Mouse (Mus musculus): Measurements from ENCODE around the gene Rps28. TPM values are rescaled to one million over a fixed set of nuclear protein-coding genes. Genes with fewer than 3 reads are reported as not detected.
"Not testable (repeated sequence)": the region's sequence is repeated elsewhere in the genome, so short reads cannot be mapped to it uniquely, and the experiment has no call there.

Rps28 gene
- polyA plus RNA-seq, 1 experiment from 2014 or later: 701 TPM

DNA sequence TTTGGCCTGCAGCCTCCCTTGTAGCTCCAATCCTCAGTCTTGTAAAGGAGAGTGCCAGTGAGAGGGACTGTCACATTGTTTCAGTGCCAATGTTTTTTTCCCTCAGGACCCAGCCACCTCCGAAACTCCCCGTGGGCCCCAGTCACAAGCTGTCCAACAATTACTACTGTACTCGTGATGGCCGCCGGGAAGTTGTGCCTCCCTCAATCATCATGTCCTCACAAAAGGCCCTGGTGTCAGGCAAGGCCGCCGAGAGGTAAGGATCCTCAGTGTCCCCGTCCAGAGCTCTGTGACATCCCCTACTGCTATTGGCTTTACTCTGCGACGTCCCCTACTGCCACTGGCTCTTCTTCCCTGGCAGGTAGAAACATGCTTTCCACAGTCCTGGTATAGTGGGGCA is 5.2 kb upstream of the Rps28 start:
- Histone ChIP-seq H3K27ac (ENCODE audit: low read depth, low read length) (no peak overlapping the region), H3K4me2 (no peak overlapping the region), H3K27me3 (ENCODE audit: control insufficient read depth, insufficient read depth, low read length) (no peaks in the 10 kb centered on the region), H3K4me1 (ENCODE audit: control insufficient read depth, insufficient read depth, low read length) (peaks cover 6% of the 10 kb centered on the region), H3K9ac (ENCODE audit: low read depth, low read length) (no peak overlapping the region), H3K9me3 (replicated peaks; ENCODE audit: control insufficient read depth, low read length) (no peaks in the 10 kb centered on the region), H3K4me3 (ENCODE audit: low read depth, low read length) (no peak overlapping the region), H3K36me3 (ENCODE audit: control insufficient read depth, insufficient read depth, low read length) (peaks cover 26% of the 10 kb centered on the region)
- ATAC-seq (replicated peaks; ENCODE audit: insufficient number of reproducible peaks, low FRiP score, low TSS enrichment): no peak
- 92% methylated on average over 10 of the region's 10 CpGs for WGBS (ENCODE audit: insufficient replicate concordance)

DNA sequence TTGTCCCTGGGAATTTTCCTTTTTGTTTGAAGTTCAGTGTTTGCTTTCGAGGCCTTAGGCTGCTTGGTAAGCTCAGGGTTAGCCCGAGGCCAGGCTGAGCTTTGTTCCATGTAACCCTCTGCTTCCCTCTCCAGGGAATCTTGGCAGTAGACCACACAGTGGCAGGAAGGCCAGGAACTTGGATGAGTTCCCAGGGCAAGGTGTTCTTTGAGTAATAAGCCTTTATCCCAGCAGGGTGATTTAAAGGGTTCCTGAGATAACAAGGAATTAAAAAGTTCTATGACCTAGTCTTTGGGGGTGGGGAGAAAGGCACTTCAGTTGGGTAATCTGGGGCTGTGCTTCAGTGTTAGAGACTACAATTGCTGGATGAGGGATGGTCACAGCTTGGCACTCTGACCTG is 4.5 kb upstream of the Rps28 start:
- Histone ChIP-seq H3K9ac (ENCODE audit: low read depth, low read length) (no peak overlapping the region), H3K27ac (ENCODE audit: low read depth, low read length) (no peak overlapping the region)

DNA sequence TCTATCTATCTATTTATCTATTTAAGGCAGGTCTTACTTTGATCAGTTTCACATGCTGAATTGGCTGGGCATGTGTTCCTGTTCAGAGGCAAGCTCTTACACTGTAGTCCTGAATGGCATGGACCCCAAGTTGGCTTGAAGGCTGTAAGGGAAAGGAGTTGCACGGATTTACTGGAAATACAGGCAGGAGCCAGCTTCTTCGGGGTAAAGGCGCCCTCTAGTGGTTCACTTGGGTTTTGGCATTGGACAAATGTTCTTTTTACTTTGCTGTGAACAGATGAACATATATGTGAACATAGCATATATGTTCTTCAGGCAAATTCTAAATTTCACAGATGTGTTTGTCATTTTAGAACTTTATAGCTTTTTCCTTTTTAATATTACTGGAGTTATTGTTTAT is 2.5 kb upstream of the Rps28 start:
- Histone ChIP-seq H3K4me2 (no peak overlapping the region), H3K27me3 (ENCODE audit: control insufficient read depth, insufficient read depth, low read length) (no peaks in the 10 kb centered on the region), H3K9ac (ENCODE audit: low read depth, low read length) (no peak overlapping the region), H3K27ac (ENCODE audit: low read depth, low read length) (no peak overlapping the region), H3K36me3 (ENCODE audit: control insufficient read depth, insufficient read depth, low read length) (peaks cover 25% of the 10 kb centered on the region), H3K9me3 (replicated peaks; ENCODE audit: control insufficient read depth, low read length) (no peaks in the 10 kb centered on the region), H3K4me3 (ENCODE audit: low read depth, low read length) (no peak overlapping the region), H3K4me1 (ENCODE audit: control insufficient read depth, insufficient read depth, low read length) (peaks cover 6% of the 10 kb centered on the region)
- WGBS (ENCODE audit: insufficient replicate concordance): 0% methylated on average over 3 of the region's 3 CpGs
- ATAC-seq (replicated peaks; ENCODE audit: insufficient number of reproducible peaks, low FRiP score, low TSS enrichment): no peak

More for the DNA sequence above, 4.5 kb upstream of the Rps28 start:
- H3K36me3 ChIP-seq (ENCODE audit: control insufficient read depth, insufficient read depth, low read length): peaks cover 26% of the 10 kb centered on the region
- H3K4me1 ChIP-seq (ENCODE audit: control insufficient read depth, insufficient read depth, low read length): peaks cover 6% of the 10 kb centered on the region
- no peaks in the 10 kb centered on the region for H3K9me3 ChIP-seq (replicated peaks; ENCODE audit: control insufficient read depth, low read length)
- no peak overlapping the region for H3K4me2 ChIP-seq
- no peak overlapping the region for H3K4me3 ChIP-seq (ENCODE audit: low read depth, low read length)
- no peaks in the 10 kb centered on the region for H3K27me3 ChIP-seq (ENCODE audit: control insufficient read depth, insufficient read depth, low read length)
- 73% methylated on average over 2 of the region's 2 CpGs for WGBS (ENCODE audit: insufficient replicate concordance)
- no peak for ATAC-seq (replicated peaks; ENCODE audit: insufficient number of reproducible peaks, low FRiP score, low TSS enrichment)

DNA sequence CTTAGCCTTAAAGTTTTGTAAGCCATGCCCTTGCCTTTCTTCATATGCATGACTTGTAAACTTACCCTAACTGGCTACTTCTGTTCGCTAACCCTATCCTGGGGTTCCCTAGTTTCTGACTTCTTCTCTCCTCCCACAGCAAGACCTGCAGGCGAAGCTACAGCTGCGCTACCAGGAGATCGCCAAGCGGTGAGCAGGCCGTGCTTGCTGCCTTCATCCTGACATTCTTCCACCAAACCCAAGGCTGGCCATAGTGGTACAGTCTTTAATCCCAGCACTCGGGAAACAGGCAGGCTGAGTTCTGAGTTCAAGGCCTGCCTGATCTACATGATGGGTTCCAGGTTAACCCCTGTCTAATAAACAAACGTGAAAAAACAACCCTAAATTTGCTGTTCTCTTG is 1.1 kb upstream of the Rps28 start:
- Histone ChIP-seq H3K4me3 (ENCODE audit: low read depth, low read length) (peak overlapping the region; percentile 74), H3K4me2 (peak overlapping the region; percentile 83), H3K27me3 (ENCODE audit: control insufficient read depth, insufficient read depth, low read length) (no peaks in the 10 kb centered on the region), H3K27ac (ENCODE audit: low read depth, low read length) (no peak overlapping the region), H3K9me3 (replicated peaks; ENCODE audit: control insufficient read depth, low read length) (no peaks in the 10 kb centered on the region), H3K9ac (ENCODE audit: low read depth, low read length) (no peak overlapping the region; the same call in 1 of the 2 replicates), H3K4me1 (ENCODE audit: control insufficient read depth, insufficient read depth, low read length) (peaks cover 6% of the 10 kb centered on the region), H3K36me3 (ENCODE audit: control insufficient read depth, insufficient read depth, low read length) (peaks cover 23% of the 10 kb centered on the region)
- no peak for ATAC-seq (replicated peaks; ENCODE audit: insufficient number of reproducible peaks, low FRiP score, low TSS enrichment)
- 82% methylated on average over 8 of the region's 8 CpGs for WGBS (ENCODE audit: insufficient replicate concordance)

DNA sequence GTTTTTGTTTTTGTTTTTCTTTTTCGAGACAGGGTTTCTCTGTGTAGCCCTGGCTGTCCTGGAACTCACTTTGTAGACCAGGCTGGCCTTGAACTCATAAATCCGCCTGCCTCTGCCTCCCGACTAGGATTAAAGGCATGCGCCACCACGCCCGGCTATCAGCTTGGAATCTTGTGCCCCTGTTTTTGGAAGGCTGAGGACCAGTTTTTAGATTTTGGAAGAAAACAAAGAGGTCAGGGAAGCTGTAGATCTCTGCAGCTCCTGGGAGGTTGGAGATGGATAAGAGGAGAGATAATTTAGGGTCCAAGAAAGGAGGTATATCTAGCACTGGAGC is 602 bp upstream of the Rps28 start:
- H3K9ac ChIP-seq (ENCODE audit: low read depth, low read length): peak overlapping the region; percentile 93
- peak overlapping the region; percentile 74; the same call in 1 of the 2 replicates for H3K27ac ChIP-seq (ENCODE audit: low read depth, low read length)
- WGBS (ENCODE audit: insufficient replicate concordance): 6% methylated on average over 6 of the region's 6 CpGs
- H3K4me3 ChIP-seq (ENCODE audit: low read depth, low read length): peak overlapping the region; percentile 74
- H3K4me2 ChIP-seq: peak overlapping the region; percentile 83
- H3K4me1 ChIP-seq (ENCODE audit: control insufficient read depth, insufficient read depth, low read length); H3K9me3 ChIP-seq (replicated peaks; ENCODE audit: control insufficient read depth, low read length); H3K27me3 ChIP-seq (ENCODE audit: control insufficient read depth, insufficient read depth, low read length); ATAC-seq (replicated peaks; ENCODE audit: insufficient number of reproducible peaks, low FRiP score, low TSS enrichment): not testable (repeated sequence)
- H3K36me3 ChIP-seq (ENCODE audit: control insufficient read depth, insufficient read depth, low read length): peaks cover 19% of the 10 kb centered on the region

DNA sequence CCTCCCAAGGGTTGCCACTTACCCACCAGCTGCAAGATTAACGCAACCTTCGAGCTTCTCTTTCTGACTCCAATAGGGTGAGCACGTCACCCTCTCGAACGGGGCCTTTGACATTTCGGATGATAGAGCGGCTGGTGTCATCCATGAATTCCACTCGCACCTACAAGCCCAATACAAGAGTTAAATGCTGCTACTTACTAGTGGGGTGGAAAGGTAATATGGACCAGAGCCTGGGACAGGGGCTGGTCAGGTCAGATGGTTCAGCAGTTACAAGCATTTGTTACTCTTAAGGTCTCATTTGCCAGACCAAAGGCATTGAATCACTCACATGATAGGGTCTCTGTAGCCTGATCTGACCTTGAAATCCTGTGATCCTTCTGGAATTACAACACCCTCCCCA is 1.2 kb downstream of the Rps28 start:
- not testable (repeated sequence) for H3K27me3 ChIP-seq (ENCODE audit: control insufficient read depth, insufficient read depth, low read length); ATAC-seq (replicated peaks; ENCODE audit: insufficient number of reproducible peaks, low FRiP score, low TSS enrichment); H3K4me1 ChIP-seq (ENCODE audit: control insufficient read depth, insufficient read depth, low read length); H3K9me3 ChIP-seq (replicated peaks; ENCODE audit: control insufficient read depth, low read length); H3K27ac ChIP-seq (ENCODE audit: low read depth, low read length)
- Histone ChIP-seq H3K36me3 (ENCODE audit: control insufficient read depth, insufficient read depth, low read length) (peaks cover 19% of the 10 kb centered on the region), H3K4me3 (ENCODE audit: low read depth, low read length) (peak overlapping the region; percentile 74), H3K9ac (ENCODE audit: low read depth, low read length) (peak overlapping the region; percentile 93), H3K4me2 (peak overlapping the region; percentile 83)
- 73% methylated on average over 8 of the region's 8 CpGs for WGBS (ENCODE audit: insufficient replicate concordance)

DNA sequence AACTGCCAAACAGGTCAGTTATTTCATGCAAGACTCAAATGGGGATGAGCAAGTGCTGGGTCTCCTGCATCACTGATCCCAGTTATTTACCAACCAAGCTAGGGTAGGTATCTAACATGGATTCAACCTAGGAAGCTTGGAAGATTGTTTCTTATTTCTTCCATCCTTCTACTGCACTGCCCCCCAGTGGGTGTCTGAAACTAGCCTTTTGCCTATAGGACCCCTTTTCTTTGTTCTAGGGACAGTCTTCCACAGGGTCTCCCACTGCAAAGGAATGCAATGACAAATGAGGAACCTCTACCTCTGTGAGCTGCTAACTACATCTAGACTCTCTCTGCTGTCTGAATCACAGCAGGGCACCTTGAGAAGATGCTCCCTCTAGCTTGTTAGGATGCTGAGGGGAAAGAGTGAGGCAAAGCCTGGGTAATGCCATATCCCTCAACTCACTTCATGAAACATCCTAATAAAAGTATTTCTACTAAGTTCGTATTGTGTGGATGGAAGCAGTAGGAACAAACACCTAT is 1.9 kb downstream of the Rps28 start:
- no peak for ATAC-seq (replicated peaks; ENCODE audit: insufficient number of reproducible peaks, low FRiP score, low TSS enrichment)
- peaks cover 19% of the 10 kb centered on the region for H3K36me3 ChIP-seq (ENCODE audit: control insufficient read depth, insufficient read depth, low read length)
- WGBS (ENCODE audit: insufficient replicate concordance): 76% methylated on average over 1 of the region's 1 CpGs

DNA sequence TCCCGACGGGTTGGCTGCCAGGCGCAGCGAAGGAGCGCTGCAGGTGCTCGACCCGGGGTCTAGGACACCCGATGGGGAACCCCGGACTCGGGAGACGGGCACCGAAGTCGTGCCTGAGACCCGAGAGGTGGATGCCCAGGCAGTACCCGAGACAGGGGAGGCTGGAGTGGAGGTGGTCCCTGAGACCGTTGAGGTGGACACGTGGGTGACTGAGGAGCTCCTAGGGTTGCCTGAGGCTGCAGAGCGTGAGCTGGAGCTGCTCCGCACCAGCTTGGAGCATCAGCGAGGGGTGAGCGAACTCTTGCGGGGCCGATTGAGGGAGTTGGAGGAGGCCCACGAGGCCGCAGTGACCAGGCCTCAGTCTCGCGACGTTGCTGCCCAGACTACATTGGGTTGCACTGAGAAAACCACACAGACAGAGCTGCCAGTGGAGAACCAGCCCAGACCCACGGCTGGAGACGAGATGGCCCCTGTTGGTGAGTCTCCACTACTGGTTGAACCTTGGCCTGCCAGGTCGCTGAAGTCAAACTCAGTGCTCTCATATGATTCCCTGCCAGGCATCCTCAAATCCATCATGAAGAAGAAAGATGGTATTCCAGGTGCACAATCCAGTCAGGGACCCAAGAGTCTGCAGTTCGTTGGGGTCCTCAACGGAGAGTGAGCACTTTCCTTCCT is 6.3 kb downstream of the Rps28 start:
- Histone ChIP-seq H3K4me3 (ENCODE audit: low read depth, low read length) (peak overlapping the region; percentile 61), H3K36me3 (ENCODE audit: control insufficient read depth, insufficient read depth, low read length) (peaks cover 19% of the 10 kb centered on the region), H3K4me1 (ENCODE audit: control insufficient read depth, insufficient read depth, low read length) (peaks cover 10% of the 10 kb centered on the region), H3K27me3 (ENCODE audit: control insufficient read depth, insufficient read depth, low read length) (peaks cover 5% of the 10 kb centered on the region), H3K9ac (ENCODE audit: low read depth, low read length) (peak overlapping the region; percentile 77), H3K27ac (ENCODE audit: low read depth, low read length) (peak overlapping the region; percentile 60; the same call in 1 of the 2 replicates), H3K4me2 (peak overlapping the region; percentile 92), H3K9me3 (replicated peaks; ENCODE audit: control insufficient read depth, low read length) (no peaks in the 10 kb centered on the region)
- peak; percentile 35 for ATAC-seq (replicated peaks; ENCODE audit: insufficient number of reproducible peaks, low FRiP score, low TSS enrichment)
- 17% methylated on average over 33 of the region's 33 CpGs for WGBS (ENCODE audit: insufficient replicate concordance)

More for the DNA sequence above, 1.9 kb downstream of the Rps28 start:
- Histone ChIP-seq H3K4me3 (ENCODE audit: low read depth, low read length) (no peak overlapping the region), H3K27ac (ENCODE audit: low read depth, low read length) (no peak overlapping the region), H3K4me2 (peak overlapping the region; percentile 83; the same call in 1 of the 2 replicates), H3K27me3 (ENCODE audit: control insufficient read depth, insufficient read depth, low read length) (no peaks in the 10 kb centered on the region), H3K9ac (ENCODE audit: low read depth, low read length) (no peak overlapping the region), H3K4me1 (ENCODE audit: control insufficient read depth, insufficient read depth, low read length) (peaks cover 13% of the 10 kb centered on the region), H3K9me3 (replicated peaks; ENCODE audit: control insufficient read depth, low read length) (no peaks in the 10 kb centered on the region)
